Mouse (Mus musculus) hindbrain, postnatal 0 days (tissue): ENCODE measurements around the gene Ncapd3. TPM values are rescaled to one million over a fixed set of nuclear protein-coding genes. Genes with fewer than 3 reads are reported as not detected.

ENCODE experiments used
- ATAC-seq: fragments of 200-750 bp; cut with Nextera tagmentation; 2 replicates; pipeline ENCODE4 v1.8.0; 2017; ENCODE audit warnings: mild to moderate bottlenecking, moderate TSS enrichment, moderate library complexity
- DNase-seq: peaks from one replicate; pipeline ENCODE4 v3.0.0-alpha.2; 2015; ENCODE audit warnings: low spot score
- H3K27ac ChIP-seq: fragments of 300-500 bp; sonication (generic); 2 replicates; pipeline ENCODE4 v1.5.1; 2014; ENCODE audit warnings: mild to moderate bottlenecking
- H3K27me3 ChIP-seq: fragments of 300-500 bp; sonication (generic); 2 replicates; pipeline ENCODE4 v1.6.1; 2014; ENCODE audit warnings: low read length, mixed read lengths; ENCODE audit not compliant: insufficient read depth
- H3K36me3 ChIP-seq: fragments of 300-500 bp; sonication (generic); 2 replicates; pipeline ENCODE4 v1.6.1; 2014; ENCODE audit warnings: low read length, mixed read lengths; ENCODE audit not compliant: insufficient read depth
- H3K4me1 ChIP-seq: fragments of 300-500 bp; sonication (generic); 2 replicates; pipeline ENCODE4 v1.6.1; 2014; ENCODE audit warnings: antibody characterized with exemption, low read length, mixed read lengths; ENCODE audit not compliant: insufficient read depth
- H3K4me2 ChIP-seq: fragments of 300-500 bp; sonication (generic); 2 replicates; pipeline ENCODE4 v1.6.1; 2014; ENCODE audit warnings: low read depth, mild to moderate bottlenecking, low read length, moderate library complexity, mixed read lengths
- H3K4me3 ChIP-seq: fragments of 300-500 bp; sonication (generic); 2 replicates; pipeline ENCODE4 v1.5.1; 2014; ENCODE audit warnings: low read length
- H3K9ac ChIP-seq: fragments of 300-500 bp; sonication (generic); replicated peaks from 2 replicates; pipeline ENCODE4 v1.6.1; 2014; ENCODE audit warnings: mild to moderate bottlenecking, low read length, moderate library complexity, mixed read lengths
- H3K9me3 ChIP-seq: fragments of 300-500 bp; sonication (generic); 2 replicates; pipeline ENCODE4 v1.6.1; 2016; ENCODE audit warnings: low read length, mixed read lengths
- CTCF ChIP-seq: IDR thresholded peaks from 2 replicates; pipeline ENCODE4 v1.5.1; 2016; ENCODE audit warnings: antibody characterized with exemption, control low read depth, low read depth
- WGBS: fragments of 180-500 bp; shearing (Covaris S2); extraction: QIAGEN DNeasy Blood & Tissue Kit; methylation state at CpG from one replicate; pipeline ENCODE4 v1.1.7; 2014; 5-methylcytosine and 5-hydroxymethylcytosine counted together
- polyA plus RNA-seq: library from polyadenylated mRNA; unstranded; fragments of >200 nt; fragmentation: Nextera tagmentation; extraction: Ambion mirVana; gene quantifications from 2 replicates; pipeline ENCODE4 v1.2.1, GENCODE M21; 2015
- total RNA-seq: library from RNA; depleted of rRNA; stranded (reverse); fragments of >200 nt; gene quantifications from 2 replicates; pipeline ENCODE4 v1.2.3, GENCODE M21; 2014

The Ncapd3 gene
- total and polyA plus RNA-seq, 2 experiments from 2014 or later = 6.9 to 21.3 TPM

- Histone ChIP-seq H3K4me1 (peaks cover 12% of the 10 kb centered on the region), H3K9me3 (no peaks in the 10 kb centered on the region), H3K4me3 (no peak overlapping the region), H3K27me3 (no peaks in the 10 kb centered on the region), H3K4me2 (no peak overlapping the region), H3K27ac (no peak overlapping the region), H3K36me3 (no peaks in the 10 kb centered on the region), H3K9ac (no peak overlapping the region)
- ATAC-seq (no peak), DNase-seq (no peak)
- no peak for TF ChIP-seq CTCF
- 90% methylated on average over 3 of the region's 3 CpGs for WGBS
Observed at GRCm38 (mm10) chr9:26997062-26997461, 32.9 kb upstream of the Ncapd3 start.

GRCm38 (mm10) chr9:26997501-26997900 is 32.5 kb upstream of the Ncapd3 start:
- no peak for TF ChIP-seq CTCF
- no peak overlapping the region for H3K4me2 ChIP-seq
- no peak overlapping the region for H3K9ac ChIP-seq
- no peak overlapping the region for H3K4me3 ChIP-seq
- no peak overlapping the region for H3K27ac ChIP-seq
- H3K4me1 ChIP-seq = peaks cover 12% of the 10 kb centered on the region
- H3K27me3 ChIP-seq = no peaks in the 10 kb centered on the region
- H3K36me3 ChIP-seq = no peaks in the 10 kb centered on the region
- ATAC-seq (no peak), DNase-seq (no peak)
- H3K9me3 ChIP-seq = no peaks in the 10 kb centered on the region
- 95% methylated on average over 2 of the region's 2 CpGs for WGBS

GRCm38 (mm10) chr9:26998669-26999460 is 31.1 kb upstream of the Ncapd3 start:
- H3K4me2 ChIP-seq = peak overlapping the region; percentile 79
- TF ChIP-seq CTCF = no peak
- 4% methylated on average over 29 of the region's 29 CpGs for WGBS
- peak overlapping the region; percentile 81 for H3K9ac ChIP-seq
- H3K36me3 ChIP-seq = peaks cover 9% of the 10 kb centered on the region; the same call in 1 of the 2 replicates
- H3K27me3 ChIP-seq = no peaks in the 10 kb centered on the region
- peaks cover 12% of the 10 kb centered on the region for H3K4me1 ChIP-seq
- H3K9me3 ChIP-seq = no peaks in the 10 kb centered on the region
- peak overlapping the region; percentile 84 for H3K4me3 ChIP-seq
- peak overlapping the region; percentile 77 for H3K27ac ChIP-seq
- ATAC-seq (peak; percentile 77), DNase-seq (no peak)

GRCm38 (mm10) chr9:26999461-27000395 is 30.2 kb upstream of the Ncapd3 start, which contains the start of the genes Acad8 and Thyn1:
Gene Acad8, minus strand, starts transcription at chr9:26999566.
Gene Thyn1, plus strand, starts transcription at chr9:26999710.
- Histone ChIP-seq H3K4me2 (peak within 1 kb of the TSS; percentile 79), H3K27ac (peak within 1 kb of the TSS; percentile 77), H3K9ac (peak within 1 kb of the TSS; percentile 81), H3K4me1 (peaks cover 12% of the 10 kb centered on the region), H3K27me3 (no peaks in the 10 kb centered on the region), H3K9me3 (no peaks in the 10 kb centered on the region), H3K36me3 (peaks cover 17% of the 10 kb centered on the region; the same call in 1 of the 2 replicates), H3K4me3 (peak within 1 kb of the TSS; percentile 84)
- ATAC-seq = peak; percentile 100
- no peak for TF ChIP-seq CTCF
- WGBS = 2% methylated on average over 35 of the region's 35 CpGs
- peak; percentile 98 for DNase-seq

GRCm38 (mm10) chr9:27005231-27005630 is 24.7 kb upstream of the Ncapd3 start:
- Histone ChIP-seq H3K36me3 (peaks cover 53% of the 10 kb centered on the region), H3K27ac (peak overlapping the region; percentile 49; the same call in 1 of the 2 replicates), H3K9me3 (no peaks in the 10 kb centered on the region), H3K4me3 (no peak overlapping the region), H3K4me1 (peaks cover 12% of the 10 kb centered on the region), H3K27me3 (no peaks in the 10 kb centered on the region), H3K9ac (no peak overlapping the region), H3K4me2 (no peak overlapping the region)
- ATAC-seq (peak; percentile 8; the same call in 1 of the 2 replicates), DNase-seq (no peak)
- WGBS = 68% methylated on average over 3 of the region's 3 CpGs
- no peak for TF ChIP-seq CTCF

- DNase-seq (peak; percentile 20), ATAC-seq (no peak)
- no peaks in the 10 kb centered on the region for H3K9me3 ChIP-seq
- H3K27me3 ChIP-seq = no peaks in the 10 kb centered on the region
- peaks cover 58% of the 10 kb centered on the region for H3K36me3 ChIP-seq
- H3K4me2 ChIP-seq = no peak overlapping the region
- no peak overlapping the region for H3K4me3 ChIP-seq
- H3K4me1 ChIP-seq = peaks cover 6% of the 10 kb centered on the region
- TF ChIP-seq CTCF = no peak
- H3K9ac ChIP-seq = no peak overlapping the region
- H3K27ac ChIP-seq = peak overlapping the region; percentile 49; the same call in 1 of the 2 replicates
- 44% methylated on average over 1 of the region's 1 CpGs for WGBS
Observed at GRCm38 (mm10) chr9:27005933-27006332, 24.0 kb upstream of the Ncapd3 start.
